Mouse (Mus musculus) midbrain, embryonic 14.5 days (tissue): ENCODE data around the gene Ifngr2. TPM values are rescaled to one million over a fixed set of nuclear protein-coding genes. Genes with fewer than 3 reads are reported as not detected.
A peak's percentile ranks its signal among the peaks of the same experiment; 100 is the strongest.

Experiments used
- ATAC-seq: fragments of 200-750 bp; cut with Nextera tagmentation; 2 replicates; pipeline ENCODE4 v1.8.0; 2017; ENCODE audit warnings: moderate number of reproducible peaks, moderate library complexity; ENCODE audit not compliant: low FRiP score, low TSS enrichment
- DNase-seq: peaks from one replicate; pipeline ENCODE4 v3.0.0-alpha.2; 2015
- H3K27ac ChIP-seq: fragments of 300-500 bp; sonication (generic); replicated peaks from 2 replicates; pipeline ENCODE4 v1.5.1; 2014; ENCODE audit warnings: mild to moderate bottlenecking, low read depth, low read length, moderate library complexity
- H3K27me3 ChIP-seq: fragments of 300-500 bp; sonication (generic); 2 replicates; pipeline ENCODE4 v1.6.1; 2014; ENCODE audit warnings: low read length, control low read depth, mixed read lengths; ENCODE audit not compliant: control insufficient read depth, insufficient read depth
- H3K36me3 ChIP-seq: fragments of 300-500 bp; sonication (generic); 2 replicates; pipeline ENCODE4 v1.6.1; 2014; ENCODE audit warnings: low read length, control low read depth; ENCODE audit not compliant: control insufficient read depth, insufficient read depth
- H3K4me1 ChIP-seq: fragments of 300-500 bp; sonication (generic); 2 replicates; pipeline ENCODE4 v1.6.1; 2014; ENCODE audit warnings: mild to moderate bottlenecking, antibody characterized with exemption, low read length, control low read depth; ENCODE audit not compliant: control insufficient read depth, insufficient read depth
- H3K4me2 ChIP-seq: fragments of 300-500 bp; sonication (generic); 2 replicates; pipeline ENCODE4 v1.6.1; 2014; ENCODE audit warnings: mild to moderate bottlenecking, low read length, moderate library complexity
- H3K4me3 ChIP-seq: fragments of 300-500 bp; sonication (generic); replicated peaks from 2 replicates; pipeline ENCODE4 v1.5.1; 2014; ENCODE audit warnings: low read depth, low read length
- H3K9ac ChIP-seq: fragments of 300-500 bp; sonication (generic); replicated peaks from 2 replicates; pipeline ENCODE4 v1.6.1; 2014; ENCODE audit warnings: mild to moderate bottlenecking, low read length, moderate library complexity
- H3K9me3 ChIP-seq: fragments of 300-500 bp; sonication (generic); 2 replicates; pipeline ENCODE4 v1.6.1; 2016; ENCODE audit warnings: low read length, control low read depth, mixed read lengths; ENCODE audit not compliant: control insufficient read depth
- WGBS: fragments of 180-500 bp; shearing (Covaris S2); extraction: QIAGEN DNeasy Blood & Tissue Kit; methylation state at CpG from one replicate; pipeline ENCODE4 v1.1.7; 2014; 5-methylcytosine and 5-hydroxymethylcytosine counted together
- polyA plus RNA-seq: library from polyadenylated mRNA; unstranded; fragments of >200 nt; fragmentation: Nextera tagmentation; extraction: Ambion mirVana; gene quantifications from 2 replicates; pipeline ENCODE4 v1.2.1, GENCODE M21; 2014

Ifngr2 gene
- polyA plus RNA-seq, 1 experiment from 2014 or later: 94.2 TPM

DNA sequence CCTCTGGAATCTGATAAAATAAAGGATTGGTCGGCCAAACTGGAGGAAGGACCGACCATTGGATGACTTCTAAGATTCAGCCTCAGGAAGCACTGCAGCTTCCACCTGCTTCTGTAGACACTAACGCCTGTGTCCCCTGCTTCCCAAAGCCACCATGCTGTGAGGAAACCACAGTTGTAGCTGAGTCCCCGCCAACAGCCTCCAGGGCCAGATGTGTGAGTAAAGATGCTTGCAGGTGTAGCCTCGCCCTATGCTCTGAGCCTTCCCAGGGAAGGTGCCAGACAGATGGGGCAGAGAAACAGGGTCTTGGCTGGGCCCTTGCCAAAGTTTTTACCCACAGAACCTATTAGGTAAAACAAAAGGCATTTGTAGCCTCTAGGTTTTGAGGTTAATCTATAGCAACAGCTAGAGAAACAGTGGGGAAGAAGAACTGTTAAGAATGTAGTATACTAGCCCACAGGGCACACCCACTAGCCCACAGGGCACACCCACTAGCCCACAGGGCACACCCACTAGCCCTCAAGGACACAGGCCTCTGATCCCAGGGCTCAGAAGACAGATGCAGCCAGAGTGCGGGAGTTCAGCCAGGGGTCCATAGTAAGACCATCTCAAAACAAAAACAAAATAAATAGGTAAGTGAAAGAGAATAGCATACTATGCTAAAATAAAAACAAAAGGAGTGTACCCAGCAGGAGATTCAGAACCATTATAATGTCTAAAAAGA is 41.0 kb downstream of the Ifngr2 start:
- no peak for ATAC-seq
- H3K27me3 ChIP-seq: no peaks in the 10 kb centered on the region
- no peak overlapping the region for H3K4me3 ChIP-seq
- H3K27ac ChIP-seq: no peak overlapping the region
- DNase-seq: no peak
- no peak overlapping the region for H3K4me2 ChIP-seq
- H3K9me3 ChIP-seq: no peaks in the 10 kb centered on the region
- 62% methylated on average over 6 of the region's 6 CpGs for WGBS
- H3K4me1 ChIP-seq: no peaks in the 10 kb centered on the region
- no peak overlapping the region for H3K9ac ChIP-seq
- peaks cover 11% of the 10 kb centered on the region for H3K36me3 ChIP-seq

DNA sequence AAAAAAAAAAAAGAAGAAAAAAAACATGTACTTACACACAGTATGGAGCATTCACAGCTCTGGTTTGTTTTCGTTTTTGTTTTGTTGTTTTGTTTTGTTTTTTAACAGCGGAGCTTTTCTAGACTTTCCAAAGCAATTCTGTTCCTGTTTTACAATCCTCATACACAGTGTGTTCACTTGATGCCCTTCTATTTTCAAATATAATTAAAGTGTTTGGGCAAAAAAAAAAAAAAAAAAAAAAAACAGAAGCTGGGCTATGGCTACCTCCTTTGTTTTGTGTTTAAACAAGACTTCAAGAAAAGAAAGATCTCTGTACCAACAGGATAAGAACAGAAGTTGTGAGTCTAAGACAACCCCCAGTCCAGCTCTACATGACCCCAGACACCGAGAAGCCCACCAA is 41.8 kb downstream of the Ifngr2 start:
- WGBS: 92% methylated on average over 3 of the region's 3 CpGs
- no peak overlapping the region for H3K4me3 ChIP-seq

DNA sequence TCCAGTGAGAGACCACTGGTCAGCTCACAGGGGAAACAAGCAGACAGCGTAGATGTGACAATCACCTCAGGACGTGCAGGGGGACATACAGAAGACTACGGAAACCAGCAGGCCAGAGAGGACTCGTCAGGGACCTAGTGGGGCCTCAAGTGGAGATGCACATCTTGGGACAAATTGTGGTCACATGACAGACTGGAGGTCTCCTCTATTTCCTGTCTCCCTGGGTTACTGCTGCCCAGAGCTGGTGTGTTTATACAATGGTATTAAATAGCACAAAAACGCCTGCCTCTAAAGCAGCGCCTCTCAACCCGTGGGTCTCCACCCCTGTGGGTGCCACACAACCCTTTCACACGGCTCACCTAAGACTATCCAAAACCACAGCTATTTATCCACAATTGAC is 45.3 kb downstream of the Ifngr2 start:
- no peak overlapping the region for H3K27ac ChIP-seq
- no peaks in the 10 kb centered on the region for H3K27me3 ChIP-seq
- no peaks in the 10 kb centered on the region for H3K36me3 ChIP-seq
- no peak for DNase-seq
- 82% methylated on average over 8 of the region's 8 CpGs for WGBS
- no peak for ATAC-seq
- H3K4me3 ChIP-seq: no peak overlapping the region
- peaks cover 6% of the 10 kb centered on the region; the same call in 1 of the 2 replicates for H3K4me1 ChIP-seq
- no peak overlapping the region for H3K9ac ChIP-seq
- H3K9me3 ChIP-seq: no peaks in the 10 kb centered on the region
- no peak overlapping the region for H3K4me2 ChIP-seq

More for the DNA sequence above, 41.8 kb downstream of the Ifngr2 start:
- Histone ChIP-seq H3K9ac (no peak overlapping the region), H3K36me3 (peaks cover 11% of the 10 kb centered on the region), H3K27me3 (no peaks in the 10 kb centered on the region), H3K4me1 (no peaks in the 10 kb centered on the region), H3K4me2 (no peak overlapping the region), H3K9me3 (no peaks in the 10 kb centered on the region), H3K27ac (no peak overlapping the region)
- ATAC-seq: no peak
- DNase-seq: no peak

DNA sequence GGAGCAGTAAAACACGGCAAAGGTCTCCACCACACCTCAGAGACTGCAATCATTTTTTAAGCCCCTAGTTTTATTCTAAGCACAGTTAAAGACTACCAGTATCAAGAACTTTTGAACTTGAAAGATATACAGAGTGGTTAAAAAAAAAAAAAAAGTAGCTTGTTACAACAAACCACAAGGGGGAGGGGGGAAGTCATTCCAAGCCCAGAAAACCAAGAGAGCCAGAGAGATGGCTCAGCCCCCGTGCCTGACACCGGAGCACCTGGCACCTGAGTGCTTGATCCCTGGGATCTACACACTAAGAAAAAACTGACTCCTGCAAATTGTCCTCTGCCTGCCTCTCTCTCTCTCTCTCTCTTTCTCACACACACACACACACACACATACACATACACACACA is 46.4 kb downstream of the Ifngr2 start:
- no peaks in the 10 kb centered on the region for H3K9me3 ChIP-seq
- peaks cover 9% of the 10 kb centered on the region; the same call in 1 of the 2 replicates for H3K4me1 ChIP-seq
- H3K36me3 ChIP-seq: no peaks in the 10 kb centered on the region
- WGBS: 89% methylated on average over 3 of the region's 3 CpGs
- ATAC-seq (no peak), DNase-seq (no peak)
- H3K27ac ChIP-seq: no peak overlapping the region
- H3K4me2 ChIP-seq: no peak overlapping the region
- H3K9ac ChIP-seq: no peak overlapping the region
- H3K4me3 ChIP-seq: no peak overlapping the region
- H3K27me3 ChIP-seq: no peaks in the 10 kb centered on the region

DNA sequence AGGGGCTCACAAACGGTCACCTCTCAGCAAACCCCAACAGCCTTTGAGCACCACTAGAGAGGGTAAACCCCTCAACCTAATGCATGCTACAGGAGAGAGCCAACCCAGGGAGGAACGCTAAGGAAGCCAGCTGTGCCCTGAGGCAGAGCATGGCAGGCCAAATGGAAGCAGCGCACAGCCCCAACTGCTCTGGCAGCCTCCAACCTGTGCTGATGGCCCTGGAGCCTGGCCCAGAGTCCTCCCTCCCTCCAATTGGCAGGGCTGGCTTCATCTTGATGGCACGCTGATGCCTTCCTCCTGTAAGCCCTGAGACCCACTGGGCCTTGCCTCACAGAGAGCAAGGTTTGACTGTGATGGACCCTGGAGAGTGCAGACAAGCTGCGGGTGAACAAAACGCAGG is 48.2 kb downstream of the Ifngr2 start:
- Histone ChIP-seq H3K27ac (no peak overlapping the region), H3K9me3 (no peaks in the 10 kb centered on the region), H3K36me3 (no peaks in the 10 kb centered on the region), H3K9ac (no peak overlapping the region), H3K27me3 (peaks cover 3% of the 10 kb centered on the region; the same call in 1 of the 2 replicates), H3K4me3 (no peak overlapping the region), H3K4me2 (no peak overlapping the region), H3K4me1 (peaks cover 9% of the 10 kb centered on the region; the same call in 1 of the 2 replicates)
- 80% methylated on average over 6 of the region's 6 CpGs for WGBS
- ATAC-seq: no peak
- DNase-seq: peak; percentile 17

DNA sequence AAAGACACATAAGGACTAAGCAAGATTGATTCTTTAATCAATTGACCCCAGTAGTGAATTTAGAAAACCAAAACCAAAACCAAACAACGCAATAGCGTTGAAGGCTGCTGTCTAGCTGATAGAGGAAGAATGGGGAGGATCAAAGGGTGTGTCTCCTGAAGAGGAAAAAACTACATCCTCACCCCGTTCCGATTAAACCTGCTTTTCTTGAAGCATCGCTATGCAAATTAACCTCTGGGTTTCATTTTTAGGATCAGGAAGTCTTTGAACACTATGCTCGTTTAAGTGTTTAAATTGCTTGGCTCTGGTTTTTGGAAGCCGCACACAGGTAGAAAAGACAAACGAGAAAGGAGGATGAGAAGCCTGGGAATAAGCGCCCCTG is 49.5 kb downstream of the Ifngr2 start:
- no peak overlapping the region for H3K27ac ChIP-seq

DNA sequence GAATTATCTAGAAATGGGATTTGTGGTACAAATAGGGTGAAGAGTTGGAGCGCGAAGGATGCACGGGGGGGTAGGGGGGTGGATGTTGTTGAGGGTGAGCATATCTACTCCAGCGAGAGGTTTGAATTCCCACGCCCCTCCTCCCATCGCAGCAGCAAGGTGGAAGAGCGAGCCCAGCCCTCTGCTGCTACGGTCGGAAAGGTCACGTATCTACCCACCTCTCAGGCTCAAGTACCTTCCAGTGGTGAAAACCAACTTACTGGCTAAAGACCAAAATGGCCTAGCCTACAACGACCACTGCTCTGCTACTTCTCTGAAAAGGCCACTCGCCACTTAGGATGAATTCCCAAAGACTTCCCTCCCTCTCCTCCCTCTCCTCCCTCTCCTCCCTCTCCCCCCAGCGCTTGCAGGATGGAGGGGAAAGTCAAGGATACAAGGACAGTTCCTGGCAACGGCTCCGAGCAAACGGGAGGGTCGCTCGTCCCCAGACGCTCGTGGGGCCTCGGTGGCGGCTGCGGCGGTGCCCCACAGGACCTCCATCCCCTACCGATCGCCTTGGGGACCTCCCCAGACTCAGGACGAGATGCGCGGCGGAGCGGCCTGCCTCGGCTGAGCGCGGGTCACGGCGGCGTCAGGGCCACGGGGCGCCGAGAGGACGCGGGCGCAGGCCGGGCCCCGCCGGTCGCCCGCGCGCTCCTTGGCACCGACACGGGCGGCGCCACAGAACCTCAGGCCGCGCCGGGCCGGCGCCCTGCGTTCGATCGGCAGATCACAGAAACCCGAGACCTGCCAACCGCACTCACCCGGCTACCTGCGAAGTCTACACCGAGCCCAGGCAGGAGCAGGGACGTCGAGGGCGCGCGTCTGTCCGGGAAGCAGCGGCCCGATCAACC is 50.2 kb downstream of the Ifngr2 start:
- peak; percentile 73 for ATAC-seq
- peak overlapping the region; percentile 84 for H3K9ac ChIP-seq

More for the DNA sequence above, 49.5 kb downstream of the Ifngr2 start:
- Histone ChIP-seq H3K9ac (peak overlapping the region; percentile 84; the same call in 1 of the 2 replicates), H3K4me1 (peaks cover 9% of the 10 kb centered on the region; the same call in 1 of the 2 replicates), H3K4me3 (peak overlapping the region; percentile 79), H3K4me2 (peak overlapping the region; percentile 82), H3K27me3 (peaks cover 3% of the 10 kb centered on the region; the same call in 1 of the 2 replicates), H3K9me3 (no peaks in the 10 kb centered on the region), H3K36me3 (no peaks in the 10 kb centered on the region)
- WGBS: 17% methylated on average over 9 of the region's 9 CpGs
- no peak for DNase-seq
- ATAC-seq: no peak

DNA sequence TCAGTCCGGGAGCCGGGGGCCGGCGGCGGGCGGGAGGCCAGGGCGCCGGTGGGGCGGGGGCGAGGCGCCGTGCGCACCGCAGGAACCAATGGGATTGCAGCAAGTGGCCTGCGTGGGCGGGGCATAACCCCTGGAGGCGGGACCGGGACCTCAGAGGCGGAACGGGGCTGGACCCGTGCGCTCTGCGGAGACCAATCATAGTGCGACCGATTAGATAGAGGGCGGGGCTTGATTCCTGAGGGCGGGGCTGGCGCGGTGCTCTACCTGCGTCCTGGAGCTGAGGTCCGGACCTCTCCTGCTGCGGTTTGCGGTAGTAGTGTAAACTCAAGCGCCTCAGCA is 50.8 kb downstream of the Ifngr2 start, which contains the start of gene Tmem50b:
Gene Tmem50b, minus strand, starts transcription at position 129 of the 339 bp plus-strand sequence.
- peaks cover 3% of the 10 kb centered on the region; the same call in 1 of the 2 replicates for H3K27me3 ChIP-seq
- H3K9ac ChIP-seq: peak within 1 kb of the TSS; percentile 84
- ATAC-seq: peak; percentile 100
- WGBS: under 1% methylated on average over 34 of the region's 34 CpGs
- peaks cover 9% of the 10 kb centered on the region; the same call in 1 of the 2 replicates for H3K4me1 ChIP-seq
- H3K4me3 ChIP-seq: peak within 1 kb of the TSS; percentile 79
- peak within 1 kb of the TSS; percentile 79 for H3K27ac ChIP-seq
- no peaks in the 10 kb centered on the region for H3K36me3 ChIP-seq
- DNase-seq: peak; percentile 98
- peak within 1 kb of the TSS; percentile 82 for H3K4me2 ChIP-seq
- no peaks in the 10 kb centered on the region for H3K9me3 ChIP-seq

More for the DNA sequence above, 50.2 kb downstream of the Ifngr2 start:
- peak overlapping the region; percentile 79 for H3K4me3 ChIP-seq
- H3K4me2 ChIP-seq: peak overlapping the region; percentile 82
- no peaks in the 10 kb centered on the region for H3K9me3 ChIP-seq
- no peak for DNase-seq
- H3K27me3 ChIP-seq: peaks cover 3% of the 10 kb centered on the region; the same call in 1 of the 2 replicates
- H3K36me3 ChIP-seq: no peaks in the 10 kb centered on the region
- H3K4me1 ChIP-seq: peaks cover 9% of the 10 kb centered on the region; the same call in 1 of the 2 replicates
- peak overlapping the region; percentile 79 for H3K27ac ChIP-seq
- WGBS: under 1% methylated on average over 74 of the region's 75 CpGs
